Mouse (Mus musculus) adrenal gland, postnatal 4 days (tissue): ENCODE results near the gene Nedd9. TPM values are rescaled to one million over a fixed set of nuclear protein-coding genes. Genes with fewer than 3 reads are reported as not detected.

Experiments
- DNase-seq, 2 experiments: peaks; one replicate each; pipeline ENCODE4 v3.0.0; 2021 to 2022; ENCODE audit warnings: low spot score in 2 of 2, mixed read lengths in 2 of 2
- total RNA-seq, 2 experiments: library from RNA; stranded (reverse); gene quantifications; 2 replicates each; pipeline ENCODE4 v1.2.3; 2021

The Nedd9 gene
- total RNA-seq, 2 experiments from 2014 or later: 31.6 to 37.2 TPM

GRCm38 (mm10) chr13:41350589-41350988 lies 136.6 kb downstream of the Nedd9 start:
- no peak for DNase-seq

GRCm38 (mm10) chr13:41349770-41350169 lies 137.4 kb downstream of the Nedd9 start:
- DNase-seq: no peak

- DNase-seq: no peak
These were observed 141.4 kb downstream of the Nedd9 start for GRCm38 (mm10) chr13:41345756-41346155.

GRCm38 (mm10) chr13:41345306-41345705 lies 141.9 kb downstream of the Nedd9 start:
- DNase-seq: no peak

GRCm38 (mm10) chr13:41343887-41344266 lies 143.3 kb downstream of the Nedd9 start:
- no peak for DNase-seq

- DNase-seq: no peak
These were observed 143.8 kb downstream of the Nedd9 start for GRCm38 (mm10) chr13:41343163-41343886.

- DNase-seq: no peak
These were observed 145.7 kb downstream of the Nedd9 start for GRCm38 (mm10) chr13:41341422-41341821.

GRCm38 (mm10) chr13:41339653-41340351 lies 147.4 kb downstream of the Nedd9 start:
- DNase-seq: no peak

GRCm38 (mm10) chr13:41339195-41339594 lies 148.0 kb downstream of the Nedd9 start:
- DNase-seq: no peak

GRCm38 (mm10) chr13:41337407-41337806 lies 149.8 kb downstream of the Nedd9 start:
- no peak for DNase-seq

GRCm38 (mm10) chr13:41336260-41336659 lies 150.9 kb downstream of the Nedd9 start:
- peak in 1 of 2 experiments; percentile 51 for DNase-seq

- DNase-seq: no peak
These were observed 151.4 kb downstream of the Nedd9 start for GRCm38 (mm10) chr13:41335767-41336166.

- no peak for DNase-seq
These were observed 152.5 kb downstream of the Nedd9 start for GRCm38 (mm10) chr13:41334641-41335000.

- DNase-seq: no peak
These were observed 153.1 kb downstream of the Nedd9 start for GRCm38 (mm10) chr13:41333889-41334640.

- DNase-seq: no peak
These were observed 155.4 kb downstream of the Nedd9 start for GRCm38 (mm10) chr13:41331671-41332340.

- no peak for DNase-seq
These were observed 156.4 kb downstream of the Nedd9 start for GRCm38 (mm10) chr13:41330589-41331345.

GRCm38 (mm10) chr13:41330051-41330450 lies 157.1 kb downstream of the Nedd9 start:
- no peak for DNase-seq

GRCm38 (mm10) chr13:41328481-41328880 lies 158.7 kb downstream of the Nedd9 start:
- DNase-seq: no peak

- DNase-seq: no peak
These were observed 159.6 kb downstream of the Nedd9 start for GRCm38 (mm10) chr13:41327546-41327945.

- DNase-seq: no peak
These were observed 161.0 kb downstream of the Nedd9 start for GRCm38 (mm10) chr13:41326134-41326533.

GRCm38 (mm10) chr13:41325346-41325745 lies 161.8 kb downstream of the Nedd9 start:
- DNase-seq: no peak
